Mouse (Mus musculus) intestine, postnatal 0 days (tissue): ENCODE measurements around the gene Map3k7cl. TPM values are rescaled to one million over a fixed set of nuclear protein-coding genes. Genes with fewer than 3 reads are reported as not detected.
A peak's percentile ranks its signal among the peaks of the same experiment; 100 is the strongest.

ENCODE experiments used
- ATAC-seq: fragments of 200-750 bp; cut with Nextera tagmentation; 2 replicates; pipeline ENCODE4 v1.8.0; 2017; ENCODE audit warnings: mild to moderate bottlenecking, moderate TSS enrichment, moderate library complexity
- H3K27ac ChIP-seq: fragments of 300-500 bp; sonication (generic); 2 replicates; pipeline ENCODE4 v1.5.1; 2014; ENCODE audit warnings: mild to moderate bottlenecking, low read depth, low read length, moderate library complexity
- H3K27me3 ChIP-seq: fragments of 300-500 bp; sonication (generic); replicated peaks from 2 replicates; pipeline ENCODE4 v1.6.1; 2014; ENCODE audit warnings: low read length, mixed read lengths; ENCODE audit not compliant: control insufficient read depth, insufficient read depth
- H3K36me3 ChIP-seq: fragments of 300-500 bp; sonication (generic); 2 replicates; pipeline ENCODE4 v1.6.1; 2014; ENCODE audit warnings: mild to moderate bottlenecking, moderate library complexity; ENCODE audit not compliant: control insufficient read depth, insufficient read depth
- H3K4me1 ChIP-seq: fragments of 300-500 bp; sonication (generic); replicated peaks from 2 replicates; pipeline ENCODE4 v1.6.1; 2014; ENCODE audit warnings: antibody characterized with exemption, low read length, mixed read lengths; ENCODE audit not compliant: control insufficient read depth, insufficient read depth
- H3K4me2 ChIP-seq: fragments of 300-500 bp; sonication (generic); replicated peaks from 2 replicates; pipeline ENCODE4 v1.6.1; 2014; ENCODE audit warnings: low read depth, mild to moderate bottlenecking, moderate library complexity
- H3K4me3 ChIP-seq: fragments of 300-500 bp; sonication (generic); 2 replicates; pipeline ENCODE4 v1.5.1; 2014; ENCODE audit warnings: low read depth, low read length
- H3K9ac ChIP-seq: fragments of 300-500 bp; sonication (generic); 2 replicates; pipeline ENCODE4 v1.6.1; 2014; ENCODE audit warnings: mild to moderate bottlenecking, low read depth, low read length
- H3K9me3 ChIP-seq: fragments of 300-500 bp; sonication (generic); 2 replicates; pipeline ENCODE4 v1.6.1; 2016; ENCODE audit warnings: mixed run types; ENCODE audit not compliant: control insufficient read depth
- CTCF ChIP-seq: sonication (generic); IDR thresholded peaks from 2 replicates; pipeline ENCODE4 v1.5.1; 2016; ENCODE audit warnings: low read depth, mild to moderate bottlenecking, control low read depth, antibody characterized with exemption, moderate library complexity
- WGBS: fragments of 180-500 bp; shearing (Covaris S2); extraction: QIAGEN DNeasy Blood & Tissue Kit; methylation state at CpG from one replicate; pipeline ENCODE4 v1.1.7; 2014; 5-methylcytosine and 5-hydroxymethylcytosine counted together
- polyA plus RNA-seq: library from polyadenylated mRNA; unstranded; fragments of >200 nt; fragmentation: Nextera tagmentation; extraction: Ambion mirVana; gene quantifications from 2 replicates; pipeline ENCODE4 v1.2.1, GENCODE M21; 2015

The Map3k7cl gene
- polyA plus RNA-seq, 1 experiment from 2014 or later, result 0.35 TPM

DNA sequence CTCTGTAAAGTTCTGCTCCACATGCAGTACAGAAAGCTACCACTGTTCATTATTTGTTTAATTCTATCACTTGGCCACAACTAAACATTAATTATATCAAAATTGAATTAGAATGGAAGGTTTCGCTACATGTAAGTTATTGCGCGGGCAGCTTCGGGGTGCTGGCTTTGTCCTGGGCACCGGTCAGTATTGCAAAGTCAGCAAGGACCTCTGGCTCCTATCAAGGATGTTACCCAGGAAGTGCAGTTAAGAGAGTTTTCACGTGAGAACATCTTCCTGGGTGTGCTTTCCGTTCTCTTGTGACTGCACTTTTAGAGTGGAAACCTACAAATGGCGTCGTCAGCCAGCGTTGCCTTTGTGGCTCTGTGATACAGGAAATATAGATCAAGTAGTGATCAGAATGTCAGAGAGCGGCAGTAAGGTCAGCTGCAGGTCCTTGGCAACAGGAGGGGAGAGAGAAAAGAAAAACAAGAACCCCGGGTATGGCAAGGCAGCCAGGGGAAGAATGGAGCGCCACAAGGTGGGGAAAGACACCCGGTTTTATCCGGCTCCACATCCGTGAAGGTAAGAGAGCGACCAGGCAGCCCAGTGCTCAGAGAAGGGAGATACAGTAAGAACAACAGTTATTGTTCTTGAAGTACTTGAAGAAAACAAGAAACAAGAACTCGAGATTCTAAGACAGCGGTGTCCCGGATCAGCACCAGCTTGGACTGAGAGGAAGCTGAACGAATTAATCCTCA lies 57.6 kb downstream of the Map3k7cl start:
- Histone ChIP-seq H3K4me2 (no peak overlapping the region), H3K27me3 (no peaks in the 10 kb centered on the region), H3K9ac (no peak overlapping the region), H3K27ac (no peak overlapping the region), H3K36me3 (no peaks in the 10 kb centered on the region), H3K9me3 (no peaks in the 10 kb centered on the region), H3K4me3 (no peak overlapping the region), H3K4me1 (no peaks in the 10 kb centered on the region)
- WGBS, result 76% methylated on average over 21 of the region's 21 CpGs
- no peak for TF ChIP-seq CTCF
- ATAC-seq, result no peak; the same call in 1 of the 2 replicates

- Histone ChIP-seq H3K4me1 (no peaks in the 10 kb centered on the region), H3K36me3 (no peaks in the 10 kb centered on the region), H3K9ac (no peak overlapping the region), H3K9me3 (no peaks in the 10 kb centered on the region), H3K27me3 (no peaks in the 10 kb centered on the region), H3K27ac (no peak overlapping the region), H3K4me3 (no peak overlapping the region), H3K4me2 (peak overlapping the region; percentile 4; the same call in 1 of the 2 replicates)
- no peak for TF ChIP-seq CTCF
- no peak for ATAC-seq
- 70% methylated on average over 14 of the region's 14 CpGs for WGBS
These were observed 58.3 kb downstream of the Map3k7cl start for GRCm38 (mm10) chr16:87611420-87611819.

GRCm38 (mm10) chr16:87612218-87612838 lies 59.2 kb downstream of the Map3k7cl start:
- WGBS, result 38% methylated on average over 15 of the region's 15 CpGs
- no peaks in the 10 kb centered on the region for H3K4me1 ChIP-seq
- ATAC-seq, result peak; percentile 42; the same call in 1 of the 2 replicates
- TF ChIP-seq CTCF, result no peak
- no peak overlapping the region for H3K27ac ChIP-seq
- no peaks in the 10 kb centered on the region for H3K27me3 ChIP-seq
- H3K9me3 ChIP-seq, result no peaks in the 10 kb centered on the region
- H3K4me2 ChIP-seq, result no peak overlapping the region; the same call in 1 of the 2 replicates
- H3K36me3 ChIP-seq, result no peaks in the 10 kb centered on the region
- H3K9ac ChIP-seq, result no peak overlapping the region
- H3K4me3 ChIP-seq, result no peak overlapping the region

DNA sequence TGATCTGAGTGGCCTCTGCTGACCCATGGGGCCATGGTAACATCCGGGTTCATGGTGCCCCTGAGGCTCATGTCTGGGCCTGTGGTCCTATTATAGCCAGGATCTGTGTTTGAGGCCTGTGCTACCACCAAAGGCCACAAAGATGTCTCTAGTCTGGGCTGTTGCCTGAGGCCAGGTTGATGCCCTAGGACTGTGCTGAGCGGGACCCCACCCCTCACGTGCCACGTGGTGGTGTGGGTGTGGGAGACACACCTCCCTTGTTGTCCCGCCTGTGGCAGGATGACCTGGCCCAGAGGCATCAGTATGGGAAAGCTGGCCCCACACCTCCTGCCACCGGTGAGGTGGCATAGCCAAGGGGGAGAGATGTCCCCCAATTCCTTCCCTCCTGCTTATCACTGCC lies 64.2 kb downstream of the Map3k7cl start:
- no peak for ATAC-seq
- H3K9ac ChIP-seq, result no peak overlapping the region
- H3K27ac ChIP-seq, result no peak overlapping the region
- no peak overlapping the region for H3K4me2 ChIP-seq
- H3K36me3 ChIP-seq, result no peaks in the 10 kb centered on the region
- no peaks in the 10 kb centered on the region for H3K9me3 ChIP-seq
- WGBS, result 73% methylated on average over 6 of the region's 6 CpGs
- no peaks in the 10 kb centered on the region for H3K27me3 ChIP-seq
- no peak for TF ChIP-seq CTCF
- no peak overlapping the region for H3K4me3 ChIP-seq
- no peaks in the 10 kb centered on the region for H3K4me1 ChIP-seq

DNA sequence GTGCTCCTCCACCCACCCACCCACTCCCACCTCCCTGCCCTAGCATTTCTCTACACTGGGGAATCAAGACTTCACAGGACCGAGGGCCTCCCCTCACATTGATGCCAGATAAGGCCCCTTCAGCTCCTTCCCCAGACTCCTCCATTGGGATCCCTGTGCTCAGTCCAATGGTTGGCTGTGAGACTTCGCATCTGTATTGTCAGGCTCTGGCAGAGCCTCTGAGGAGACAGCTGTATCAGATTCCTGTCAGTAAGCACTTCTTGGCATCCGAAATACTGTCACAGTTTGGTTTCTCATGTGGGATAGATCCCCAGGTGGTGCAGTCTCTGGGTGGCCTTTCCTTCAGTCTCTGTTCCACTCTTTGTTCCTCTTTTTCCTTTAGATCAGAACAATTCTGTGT lies 68.1 kb downstream of the Map3k7cl start:
- H3K36me3 ChIP-seq, result no peaks in the 10 kb centered on the region
- no peak overlapping the region for H3K27ac ChIP-seq
- no peak overlapping the region for H3K4me2 ChIP-seq
- no peak for TF ChIP-seq CTCF
- WGBS, result 85% methylated on average over 3 of the region's 3 CpGs
- no peak overlapping the region for H3K4me3 ChIP-seq
- H3K9ac ChIP-seq, result no peak overlapping the region
- no peaks in the 10 kb centered on the region for H3K9me3 ChIP-seq
- no peak for ATAC-seq
- no peaks in the 10 kb centered on the region for H3K4me1 ChIP-seq
- no peaks in the 10 kb centered on the region for H3K27me3 ChIP-seq

GRCm38 (mm10) chr16:87623881-87624280 lies 70.8 kb downstream of the Map3k7cl start:
- Histone ChIP-seq H3K9ac (no peak overlapping the region), H3K4me1 (no peaks in the 10 kb centered on the region), H3K4me2 (no peak overlapping the region), H3K27me3 (no peaks in the 10 kb centered on the region), H3K36me3 (no peaks in the 10 kb centered on the region), H3K4me3 (no peak overlapping the region), H3K9me3 (peaks cover 7% of the 10 kb centered on the region), H3K27ac (no peak overlapping the region)
- 80% methylated on average over 5 of the region's 5 CpGs for WGBS
- no peak for TF ChIP-seq CTCF
- no peak for ATAC-seq
